Mouse (Mus musculus): ENCODE results near the gene Spata33. TPM values are rescaled to one million over a fixed set of nuclear protein-coding genes. Genes with fewer than 3 reads are reported as not detected.

Gene Spata33
- total and polyA plus RNA-seq, 3 experiments = 1.2 to 1.4 TPM; not detected in 1

DNA sequence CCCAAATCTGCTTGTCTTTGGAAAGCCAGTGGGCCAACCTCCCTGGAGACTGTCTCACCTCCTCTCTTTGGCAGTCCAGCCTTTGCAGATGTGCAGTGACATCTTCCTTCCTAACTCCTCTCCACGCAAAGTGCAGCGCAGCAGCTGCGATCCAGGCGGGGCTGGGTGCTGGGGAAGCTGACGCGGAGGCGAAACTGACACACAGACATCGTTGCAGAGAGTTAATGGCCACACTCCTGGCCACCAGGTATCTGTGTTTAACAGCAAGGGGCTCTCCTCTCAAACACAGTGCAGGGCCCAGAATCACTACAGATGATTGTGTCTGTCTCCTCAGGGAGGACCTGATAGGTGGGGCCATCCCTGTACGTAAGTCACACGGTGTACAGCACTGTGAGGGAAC, 58.5 kb downstream of the Spata33 start:
- H3K27ac ChIP-seq (ENCODE audit: control insufficient read depth, low read depth, low read length) = no peak overlapping the region
- no peaks in the 10 kb centered on the region for H3K4me1 ChIP-seq (ENCODE audit: control insufficient read depth in 1 of 2, insufficient read depth in 2 of 2, low read length in 2 of 2)
- H3K27me3 ChIP-seq (ENCODE audit: control insufficient read depth in 1 of 2, insufficient read depth in 2 of 2, low read length in 2 of 2) = no peaks in the 10 kb centered on the region
- H3K4me3 ChIP-seq (ENCODE audit: control insufficient read depth in 1 of 2, insufficient read depth in 1 of 2, low read depth in 2 of 2, low read length in 2 of 2) = no peak overlapping the region
- peaks cover 0 to under 1% of the 10 kb centered on the region in 2 experiments; a peak in 2 of 4 replicates for H3K36me3 ChIP-seq (ENCODE audit: control insufficient read depth in 1 of 2, insufficient read depth in 2 of 2, low read length in 2 of 2)
- no peaks in the 10 kb centered on the region for H3K79me2 ChIP-seq (ENCODE audit: control insufficient read depth, insufficient read depth, low read length, poor library complexity)
- no peaks in the 10 kb centered on the region for H3K9me3 ChIP-seq (replicated peaks; ENCODE audit: insufficient read depth, low read length)
- DNase-seq (ENCODE audit: low read depth, low spot score) = no peak
- no peak for TF ChIP-seq GABPA (IDR thresholded peaks at IDR 0.05; ENCODE audit: low read depth, low read length)
- 0 out of 2 replicates have a peak, but pooled peaks have one; percentile 41 for TF ChIP-seq POLR2AphosphoS2 (IDR thresholded peaks at IDR 0.05; ENCODE audit: low read length)
- no peak overlapping the region for H3K9ac ChIP-seq (ENCODE audit: control insufficient read depth, low read depth, low read length, poor library complexity, severe bottlenecking)

Other genes starting within 250 kb of the Spata33 start
- gene Ankrd11, start 170.6 kb upstream of the Spata33 start, total RNA-seq (2012; rRNA removed) = 49.2 and 57.8 TPM in 2 replicates
- 100 to 1,000 TPM in 1 of 2 experiments, 10 to 100 TPM in 1; 87.7 to 235 TPM for gene Ankrd11, start 170.6 kb upstream of the Spata33 start, polyA plus RNA-seq (2012; ENCODE audit: insufficient read depth in 1 of 2, insufficient read length in 2 of 2, low read depth in 1 of 2, low replicate concordance in 2 of 2, missing spikeins in 1 of 2)
- gene Spg7, start 149.9 kb upstream of the Spata33 start, total RNA-seq (2012; rRNA removed) = 28.9 and 32.0 TPM in 2 replicates
- 10 to 100 TPM in 1 of 2 experiments, not detected in 1; 36.0 TPM for gene Spg7, start 149.9 kb upstream of the Spata33 start, polyA plus RNA-seq (2012; ENCODE audit: insufficient read depth in 1 of 2, insufficient read length in 2 of 2, low read depth in 1 of 2, low replicate concordance in 2 of 2, missing spikeins in 1 of 2)
- gene Rpl13, start 110.5 kb upstream of the Spata33 start, total RNA-seq (2012; rRNA removed) = 2,918 and 3,113 TPM in 2 replicates
- 1,000 to 10,000 TPM in 1 of 2 experiments, not detected in 1; 1,306 TPM for gene Rpl13, start 110.5 kb upstream of the Spata33 start, polyA plus RNA-seq (2012; ENCODE audit: insufficient read depth in 1 of 2, insufficient read length in 2 of 2, low read depth in 1 of 2, low replicate concordance in 2 of 2, missing spikeins in 1 of 2)
- gene Cpne7, start 95.5 kb upstream of the Spata33 start, total RNA-seq (2012; rRNA removed) = 2.2 and 3.5 TPM in 2 replicates
- 1 to 10 TPM in 1 of 2 experiments, not detected in 1; 4.5 TPM for gene Cpne7, start 95.5 kb upstream of the Spata33 start, polyA plus RNA-seq (2012; ENCODE audit: insufficient read depth in 1 of 2, insufficient read length in 2 of 2, low read depth in 1 of 2, low replicate concordance in 2 of 2, missing spikeins in 1 of 2)
- 0.15 TPM in 1 of 2 replicates, not detected in the other for gene Sult5a1, start 54.5 kb upstream of the Spata33 start, total RNA-seq (2012; rRNA removed)
- gene Sult5a1, start 54.5 kb upstream of the Spata33 start, polyA plus RNA-seq (2012; ENCODE audit: insufficient read depth in 1 of 2, insufficient read length in 2 of 2, low read depth in 1 of 2, low replicate concordance in 2 of 2, missing spikeins in 1 of 2) = not detected
- not detected in 2 replicates for gene Dpep1, start 26.6 kb upstream of the Spata33 start, total RNA-seq (2012; rRNA removed)
- gene Dpep1, start 26.6 kb upstream of the Spata33 start, polyA plus RNA-seq (2012; ENCODE audit: insufficient read depth in 1 of 2, insufficient read length in 2 of 2, low read depth in 1 of 2, low replicate concordance in 2 of 2, missing spikeins in 1 of 2) = not detected
- gene Chmp1a, start 69 bp upstream of the Spata33 start, total RNA-seq (2012; rRNA removed) = 68.6 and 80.5 TPM in 2 replicates
- gene Chmp1a, start 69 bp upstream of the Spata33 start, polyA plus RNA-seq (2012; ENCODE audit: insufficient read depth in 1 of 2, insufficient read length in 2 of 2, low read depth in 1 of 2, low replicate concordance in 2 of 2, missing spikeins in 1 of 2) = 10 to 100 TPM in 1 of 2 experiments, not detected in 1; 85.7 TPM
- gene Cdk10, start 12.0 kb downstream of the Spata33 start, total RNA-seq (2012; rRNA removed) = 23.2 and 28.0 TPM in 2 replicates
- 10 to 100 TPM in 1 of 2 experiments, not detected in 1; 43.8 TPM for gene Cdk10, start 12.0 kb downstream of the Spata33 start, polyA plus RNA-seq (2012; ENCODE audit: insufficient read depth in 1 of 2, insufficient read length in 2 of 2, low read depth in 1 of 2, low replicate concordance in 2 of 2, missing spikeins in 1 of 2)
- 1.2 and 1.9 TPM in 2 replicates for gene Spata2l, start 23.4 kb downstream of the Spata33 start, total RNA-seq (2012; rRNA removed)
- gene Spata2l, start 23.4 kb downstream of the Spata33 start, polyA plus RNA-seq (2012; ENCODE audit: insufficient read depth in 1 of 2, insufficient read length in 2 of 2, low read depth in 1 of 2, low replicate concordance in 2 of 2, missing spikeins in 1 of 2) = 1 to 10 TPM in 1 of 2 experiments, not detected in 1; 3.1 TPM
- 11.8 and 16.0 TPM in 2 replicates for gene Zfp276, start 41.4 kb downstream of the Spata33 start, total RNA-seq (2012; rRNA removed)
- 10 to 100 TPM in 1 of 2 experiments, not detected in 1; 19.2 TPM for gene Zfp276, start 41.4 kb downstream of the Spata33 start, polyA plus RNA-seq (2012; ENCODE audit: insufficient read depth in 1 of 2, insufficient read length in 2 of 2, low read depth in 1 of 2, low replicate concordance in 2 of 2, missing spikeins in 1 of 2)
- gene Vps9d1, start 41.5 kb downstream of the Spata33 start, total RNA-seq (2012; rRNA removed) = 3.0 and 4.4 TPM in 2 replicates
- 10 to 100 TPM in 1 of 2 experiments, not detected in 1; 12.2 TPM for gene Vps9d1, start 41.5 kb downstream of the Spata33 start, polyA plus RNA-seq (2012; ENCODE audit: insufficient read depth in 1 of 2, insufficient read length in 2 of 2, low read depth in 1 of 2, low replicate concordance in 2 of 2, missing spikeins in 1 of 2)
- gene Fanca, start 105.7 kb downstream of the Spata33 start, total RNA-seq (2012; rRNA removed) = 22.9 and 32.2 TPM in 2 replicates
- gene Fanca, start 105.7 kb downstream of the Spata33 start, polyA plus RNA-seq (2012; ENCODE audit: insufficient read depth in 1 of 2, insufficient read length in 2 of 2, low read depth in 1 of 2, low replicate concordance in 2 of 2, missing spikeins in 1 of 2) = 10 to 100 TPM in 1 of 2 experiments, not detected in 1; 75.9 TPM
- 1.1 and 2.8 TPM in 2 replicates for gene Spire2, start 119.9 kb downstream of the Spata33 start, total RNA-seq (2012; rRNA removed)
- gene Spire2, start 119.9 kb downstream of the Spata33 start, polyA plus RNA-seq (2012; ENCODE audit: insufficient read depth in 1 of 2, insufficient read length in 2 of 2, low read depth in 1 of 2, low replicate concordance in 2 of 2, missing spikeins in 1 of 2) = 1 to 10 TPM in 1 of 2 experiments, not detected in 1; 5.4 TPM
- gene Tcf25, start 160.9 kb downstream of the Spata33 start, total RNA-seq (2012; rRNA removed) = 107 TPM in 2 replicates
- 100 to 1,000 TPM in 1 of 2 experiments, not detected in 1; 327 TPM for gene Tcf25, start 160.9 kb downstream of the Spata33 start, polyA plus RNA-seq (2012; ENCODE audit: insufficient read depth in 1 of 2, insufficient read length in 2 of 2, low read depth in 1 of 2, low replicate concordance in 2 of 2, missing spikeins in 1 of 2)
- 0.31 and 0.36 TPM in 2 replicates for gene Mc1r, start 194.3 kb downstream of the Spata33 start, total RNA-seq (2012; rRNA removed)
- under 1 TPM in 1 of 2 experiments, not detected in 1; 0.45 TPM for gene Mc1r, start 194.3 kb downstream of the Spata33 start, polyA plus RNA-seq (2012; ENCODE audit: insufficient read depth in 1 of 2, insufficient read length in 2 of 2, low read depth in 1 of 2, low replicate concordance in 2 of 2, missing spikeins in 1 of 2)
- 0.69 TPM in 2 replicates for gene Tubb3, start 198.6 kb downstream of the Spata33 start, total RNA-seq (2012; rRNA removed)
- gene Tubb3, start 198.6 kb downstream of the Spata33 start, polyA plus RNA-seq (2012; ENCODE audit: insufficient read depth in 1 of 2, insufficient read length in 2 of 2, low read depth in 1 of 2, low replicate concordance in 2 of 2, missing spikeins in 1 of 2) = 1 to 10 TPM in 1 of 2 experiments, not detected in 1; 1.4 TPM
- 23.8 and 26.0 TPM in 2 replicates for gene Def8, start 210.7 kb downstream of the Spata33 start, total RNA-seq (2012; rRNA removed)
- gene Def8, start 210.7 kb downstream of the Spata33 start, polyA plus RNA-seq (2012; ENCODE audit: insufficient read depth in 1 of 2, insufficient read length in 2 of 2, low read depth in 1 of 2, low replicate concordance in 2 of 2, missing spikeins in 1 of 2) = 10 to 100 TPM in 1 of 2 experiments, not detected in 1; 34.0 TPM

Data from MEL (cell line).